Mouse (Mus musculus): ENCODE data around the gene Vmn1r239-ps. TPM values are rescaled to one million over a fixed set of nuclear protein-coding genes. Genes with fewer than 3 reads are reported as not detected.

The Vmn1r239-ps gene
- polyA plus RNA-seq (2014; fragmentation: Illumina TruSeq; extraction: RNeasy Lipid Tissue Mini Kit (QIAGEN cat#74804); ENCODE audit: low read depth, low replicate concordance): not detected

GRCm38 (mm10) chrX:147453610-147454009 lies at the start of gene Vmn1r239-ps:
Gene Vmn1r239-ps (minus strand): TSS chrX:147453710.

GRCm38 (mm10) chrX:147429129-147429528 lies 24.4 kb downstream of the Vmn1r239-ps start, which contains the start of gene Il13ra2:
Gene Il13ra2 (minus strand): TSS chrX:147429192.

Other genes with a start within 250 kb of the Vmn1r239-ps start
- gene Il13ra2, start 24.5 kb downstream of the Vmn1r239-ps start, polyA plus RNA-seq (2014; fragmentation: Illumina TruSeq; extraction: RNeasy Lipid Tissue Mini Kit (QIAGEN cat#74804); ENCODE audit: low read depth, low replicate concordance): 2.6 TPM
- 19.7 TPM for gene Lrch2, start 100.4 kb upstream of the Vmn1r239-ps start, polyA plus RNA-seq (2014; fragmentation: Illumina TruSeq; extraction: RNeasy Lipid Tissue Mini Kit (QIAGEN cat#74804); ENCODE audit: low read depth, low replicate concordance)

All from sigmoid colon, adult 10 weeks (tissue).